Mouse (Mus musculus): ENCODE results near the gene Wbp2. TPM values are rescaled to one million over a fixed set of nuclear protein-coding genes. Genes with fewer than 3 reads are reported as not detected.

Wbp2 gene
- polyA plus RNA-seq, 1 experiment, result 135 TPM

DNA sequence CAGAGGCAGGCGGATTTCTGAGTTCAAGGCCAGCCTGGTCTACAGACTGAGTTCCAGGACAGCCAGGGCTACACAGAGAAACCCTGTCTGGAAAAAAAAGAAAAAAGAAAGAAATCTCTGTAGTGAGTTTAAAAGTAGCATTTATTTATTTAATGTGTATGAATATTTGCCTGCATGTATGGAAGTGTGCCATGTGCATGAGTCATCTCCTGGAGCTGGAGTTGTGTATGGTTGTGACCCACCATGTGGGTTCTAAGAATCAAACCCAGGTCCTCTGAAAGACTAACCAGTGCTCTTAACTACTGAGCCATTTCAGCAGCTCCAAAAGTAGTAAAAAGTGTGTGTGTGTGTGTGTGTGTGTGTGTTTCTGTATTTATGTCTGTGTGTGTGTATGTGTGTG, 43.5 kb downstream of the Wbp2 start:
- 95% methylated on average over 1 of the region's 1 CpGs for WGBS
- no peak for TF ChIP-seq POLR2A (IDR thresholded peaks at IDR 0.05; ENCODE audit: low read depth, low read length)
- H3K27me3 ChIP-seq (ENCODE audit: control insufficient read depth, insufficient read depth, low read length), result no peaks in the 10 kb centered on the region
- no peak for DNase-seq (ENCODE audit: low read depth in 1 of 2, low spot score in 2 of 2)
- H3K4me1 ChIP-seq (ENCODE audit: control insufficient read depth, insufficient read depth, insufficient read length), result no peaks in the 10 kb centered on the region
- H3K27ac ChIP-seq (ENCODE audit: insufficient read depth, low read length), result no peak overlapping the region
- H3K36me3 ChIP-seq (ENCODE audit: control insufficient read depth, insufficient read depth, low read length), result peaks cover 24% of the 10 kb centered on the region
- H3K4me3 ChIP-seq (ENCODE audit: extremely low read depth, insufficient read depth, insufficient read length), result no peak overlapping the region

DNA sequence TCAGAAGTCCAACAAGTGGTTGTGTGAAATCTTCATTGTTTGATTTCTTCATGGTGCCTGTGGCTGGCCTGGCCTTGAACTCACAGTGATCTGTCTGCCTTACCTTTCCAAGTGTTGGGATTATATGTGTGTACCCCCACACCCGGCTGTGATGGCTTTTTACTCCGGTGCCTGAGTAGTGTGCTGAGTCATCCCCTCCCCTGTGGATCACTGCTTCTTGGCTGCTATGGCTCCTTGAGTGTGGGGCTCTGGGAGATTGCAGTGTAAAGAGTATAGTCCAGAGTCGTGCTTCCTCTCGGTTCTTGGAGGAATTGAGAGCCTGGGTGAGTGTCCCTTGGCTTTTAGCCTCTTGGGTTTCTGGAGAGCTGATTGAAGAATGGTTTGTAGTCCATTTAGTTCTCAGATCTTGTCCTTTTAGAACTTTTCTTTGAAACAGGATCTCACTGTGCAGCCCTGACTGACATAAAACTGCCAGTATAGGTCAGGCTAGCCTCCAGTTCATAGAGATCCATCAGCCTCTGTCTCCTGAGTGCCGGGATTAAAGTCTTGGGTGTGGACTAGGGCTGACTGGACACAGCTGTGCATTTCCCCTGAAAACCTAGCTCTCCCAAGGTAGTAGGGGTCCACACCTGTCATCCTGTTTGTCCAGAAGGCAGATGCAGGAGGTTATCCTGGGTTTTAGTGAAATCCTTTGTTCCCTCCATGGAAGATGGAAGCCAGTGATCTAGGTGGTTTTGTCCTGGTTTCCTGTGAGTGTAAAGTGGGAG, 44.2 kb downstream of the Wbp2 start:
- H3K36me3 ChIP-seq (ENCODE audit: control insufficient read depth, insufficient read depth, low read length), result peaks cover 20% of the 10 kb centered on the region
- WGBS, result 83% methylated on average over 5 of the region's 5 CpGs
- H3K27me3 ChIP-seq (ENCODE audit: control insufficient read depth, insufficient read depth, low read length), result no peaks in the 10 kb centered on the region
- H3K4me3 ChIP-seq (ENCODE audit: extremely low read depth, insufficient read depth, insufficient read length), result no peak overlapping the region
- H3K27ac ChIP-seq (ENCODE audit: insufficient read depth, low read length), result no peak overlapping the region
- no peak for DNase-seq (ENCODE audit: low read depth in 1 of 2, low spot score in 2 of 2)
- no peaks in the 10 kb centered on the region for H3K4me1 ChIP-seq (ENCODE audit: control insufficient read depth, insufficient read depth, insufficient read length)
- TF ChIP-seq POLR2A (IDR thresholded peaks at IDR 0.05; ENCODE audit: low read depth, low read length) (no peak), CTCF (IDR thresholded peaks at IDR 0.05; ENCODE audit: extremely low read depth, insufficient read depth, insufficient read length, insufficient replicate concordance) (no peak)

DNA sequence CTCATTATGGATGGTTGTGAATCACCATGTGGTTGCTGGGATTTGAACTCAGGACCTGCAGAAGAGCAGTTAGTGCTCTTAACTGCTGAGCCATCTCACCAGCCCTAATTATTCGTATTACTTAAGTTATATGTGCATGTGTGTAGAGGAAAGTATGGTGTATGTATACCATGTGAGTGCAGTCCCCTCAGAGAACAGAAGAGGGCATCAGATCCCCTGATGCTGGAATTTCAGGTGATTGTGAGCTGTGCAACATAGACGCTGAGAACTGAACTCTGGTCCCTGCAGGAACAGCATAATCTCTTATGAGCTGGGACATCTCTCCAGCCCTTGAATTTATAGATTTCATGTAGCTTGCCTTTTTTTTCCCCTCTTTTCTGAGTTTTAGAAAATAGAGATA, 45.0 kb downstream of the Wbp2 start:
- no peaks in the 10 kb centered on the region for H3K4me1 ChIP-seq (ENCODE audit: control insufficient read depth, insufficient read depth, insufficient read length)
- TF ChIP-seq CTCF (IDR thresholded peaks at IDR 0.05; ENCODE audit: extremely low read depth, insufficient read depth, insufficient read length, insufficient replicate concordance) (no peak), POLR2A (IDR thresholded peaks at IDR 0.05; ENCODE audit: low read depth, low read length) (no peak)
- no peak overlapping the region for H3K27ac ChIP-seq (ENCODE audit: insufficient read depth, low read length)
- no peak for DNase-seq (ENCODE audit: low read depth in 1 of 2, low spot score in 2 of 2)
- peaks cover 20% of the 10 kb centered on the region for H3K36me3 ChIP-seq (ENCODE audit: control insufficient read depth, insufficient read depth, low read length)
- H3K4me3 ChIP-seq (ENCODE audit: extremely low read depth, insufficient read depth, insufficient read length), result no peak overlapping the region
- no peaks in the 10 kb centered on the region for H3K27me3 ChIP-seq (ENCODE audit: control insufficient read depth, insufficient read depth, low read length)
- 99% methylated on average over 2 of the region's 2 CpGs for WGBS

DNA sequence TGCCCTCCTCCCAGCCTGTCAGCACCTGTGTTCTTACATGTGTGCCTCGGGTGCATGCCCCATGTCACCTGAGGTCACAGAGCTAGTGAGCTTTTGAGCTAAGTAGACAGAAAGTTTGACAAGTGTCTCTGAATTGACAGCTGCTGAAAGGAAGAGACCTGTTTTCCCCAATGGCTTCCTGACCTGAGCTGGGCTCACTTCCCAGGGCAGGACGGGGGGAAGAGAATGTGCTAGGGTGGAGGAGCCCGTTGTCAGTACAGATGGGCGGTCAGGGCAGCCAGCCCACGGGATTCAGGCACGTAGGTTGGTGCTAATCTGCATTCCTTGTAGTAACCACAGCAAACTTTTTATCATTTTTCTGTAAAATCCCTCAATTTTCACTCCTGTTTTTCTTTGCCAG, 46.2 kb downstream of the Wbp2 start:
- TF ChIP-seq CTCF (IDR thresholded peaks at IDR 0.05; ENCODE audit: extremely low read depth, insufficient read depth, insufficient read length, insufficient replicate concordance) (no peak), POLR2A (IDR thresholded peaks at IDR 0.05; ENCODE audit: low read depth, low read length) (no peak)
- Histone ChIP-seq H3K27ac (ENCODE audit: insufficient read depth, low read length) (no peak overlapping the region), H3K4me1 (ENCODE audit: control insufficient read depth, insufficient read depth, insufficient read length) (no peaks in the 10 kb centered on the region), H3K4me3 (ENCODE audit: extremely low read depth, insufficient read depth, insufficient read length) (no peak overlapping the region), H3K36me3 (ENCODE audit: control insufficient read depth, insufficient read depth, low read length) (peaks cover 16% of the 10 kb centered on the region), H3K27me3 (ENCODE audit: control insufficient read depth, insufficient read depth, low read length) (no peaks in the 10 kb centered on the region)
- no peak for DNase-seq (ENCODE audit: low read depth in 1 of 2, low spot score in 2 of 2)
- WGBS, result 84% methylated on average over 6 of the region's 6 CpGs

DNA sequence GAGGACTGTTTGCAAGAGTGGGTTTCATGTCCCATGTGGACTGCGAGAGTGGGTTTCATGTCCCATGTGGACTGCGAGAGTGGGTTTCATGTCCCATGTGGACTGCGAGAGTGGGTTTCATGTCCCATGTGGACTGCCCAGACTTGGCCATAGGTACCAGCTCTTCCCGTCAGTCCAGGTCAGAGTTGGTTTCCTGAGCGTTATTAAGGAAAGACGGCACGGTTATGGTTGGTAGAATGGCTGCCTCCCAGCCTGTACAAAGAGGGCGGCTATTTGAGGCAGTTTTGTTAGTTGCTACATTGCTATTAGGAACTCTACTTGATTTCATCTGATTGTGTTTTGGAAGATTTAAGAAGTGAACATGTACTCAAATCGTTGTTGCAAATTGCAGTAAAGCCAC, 49.0 kb downstream of the Wbp2 start:
- peaks cover 12% of the 10 kb centered on the region for H3K36me3 ChIP-seq (ENCODE audit: control insufficient read depth, insufficient read depth, low read length)
- TF ChIP-seq CTCF (IDR thresholded peaks at IDR 0.05; ENCODE audit: extremely low read depth, insufficient read depth, insufficient read length, insufficient replicate concordance) (no peak), POLR2A (IDR thresholded peaks at IDR 0.05; ENCODE audit: low read depth, low read length) (no peak)
- no peak overlapping the region for H3K27ac ChIP-seq (ENCODE audit: insufficient read depth, low read length)
- no peak overlapping the region for H3K4me3 ChIP-seq (ENCODE audit: extremely low read depth, insufficient read depth, insufficient read length)
- WGBS, result 87% methylated on average over 9 of the region's 9 CpGs
- no peaks in the 10 kb centered on the region for H3K4me1 ChIP-seq (ENCODE audit: control insufficient read depth, insufficient read depth, insufficient read length)
- DNase-seq (ENCODE audit: low read depth in 1 of 2, low spot score in 2 of 2), result no peak
- no peaks in the 10 kb centered on the region for H3K27me3 ChIP-seq (ENCODE audit: control insufficient read depth, insufficient read depth, low read length)

DNA sequence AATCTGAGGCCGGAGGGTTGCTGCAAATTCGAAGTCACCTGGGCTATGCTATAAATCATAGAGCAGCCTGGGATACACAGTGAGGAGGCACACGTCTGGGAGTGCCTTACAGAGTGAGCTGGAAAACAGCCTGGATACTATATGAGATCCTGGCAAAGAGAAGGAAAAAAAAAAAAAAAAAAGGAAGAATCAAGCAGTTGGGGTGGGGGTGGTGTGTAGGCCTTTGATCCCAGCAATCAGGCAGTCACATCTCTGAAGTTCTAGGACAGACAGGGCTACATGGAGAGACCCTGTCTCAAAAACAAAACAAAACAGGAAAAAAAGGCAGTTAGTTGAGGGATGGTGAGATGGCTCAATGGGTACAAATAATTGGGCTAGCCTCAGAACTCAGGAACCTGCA, 50.1 kb downstream of the Wbp2 start:
- WGBS, result 96% methylated on average over 3 of the region's 3 CpGs

DNA sequence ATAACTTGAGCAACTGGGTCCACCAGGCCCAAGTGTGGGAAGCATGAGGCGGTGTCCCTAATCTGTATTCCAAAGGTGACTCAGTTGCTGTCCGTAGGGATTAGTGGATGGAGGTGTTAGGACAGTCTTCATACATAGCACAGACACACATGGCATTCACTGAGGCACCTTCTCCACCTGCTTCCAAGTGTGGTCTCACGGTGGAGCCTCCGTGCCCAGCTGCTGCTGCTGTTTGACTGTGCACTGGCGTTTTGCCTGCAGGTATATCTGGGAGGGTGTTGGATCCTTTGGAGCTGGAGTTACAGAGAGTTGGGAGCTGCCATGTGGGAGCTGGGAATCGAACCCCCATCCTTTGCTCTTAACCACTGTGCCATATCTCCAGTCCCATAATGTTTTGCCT, 52.2 kb downstream of the Wbp2 start:
- Histone ChIP-seq H3K4me1 (ENCODE audit: control insufficient read depth, insufficient read depth, insufficient read length) (no peaks in the 10 kb centered on the region; the same call in 1 of the 2 replicates), H3K27ac (ENCODE audit: insufficient read depth, low read length) (no peak overlapping the region), H3K4me3 (ENCODE audit: extremely low read depth, insufficient read depth, insufficient read length) (no peak overlapping the region), H3K27me3 (ENCODE audit: control insufficient read depth, insufficient read depth, low read length) (no peaks in the 10 kb centered on the region), H3K36me3 (ENCODE audit: control insufficient read depth, insufficient read depth, low read length) (peaks cover 6% of the 10 kb centered on the region)
- TF ChIP-seq CTCF (IDR thresholded peaks at IDR 0.05; ENCODE audit: extremely low read depth, insufficient read depth, insufficient read length, insufficient replicate concordance), result no peak
- no peak for TF ChIP-seq POLR2A (IDR thresholded peaks at IDR 0.05; ENCODE audit: low read depth, low read length)
- WGBS, result 89% methylated on average over 6 of the region's 6 CpGs
- DNase-seq (ENCODE audit: low read depth in 1 of 2, low spot score in 2 of 2), result no peak

More for the DNA sequence above, 50.1 kb downstream of the Wbp2 start:
- Histone ChIP-seq H3K27ac (ENCODE audit: insufficient read depth, low read length) (no peak overlapping the region), H3K27me3 (ENCODE audit: control insufficient read depth, insufficient read depth, low read length) (no peaks in the 10 kb centered on the region), H3K4me3 (ENCODE audit: extremely low read depth, insufficient read depth, insufficient read length) (no peak overlapping the region), H3K36me3 (ENCODE audit: control insufficient read depth, insufficient read depth, low read length) (peaks cover 9% of the 10 kb centered on the region), H3K4me1 (ENCODE audit: control insufficient read depth, insufficient read depth, insufficient read length) (no peaks in the 10 kb centered on the region; the same call in 1 of the 2 replicates)
- DNase-seq (ENCODE audit: low read depth in 1 of 2, low spot score in 2 of 2), result no peak
- TF ChIP-seq CTCF (IDR thresholded peaks at IDR 0.05; ENCODE audit: extremely low read depth, insufficient read depth, insufficient read length, insufficient replicate concordance), result no peak
- no peak for TF ChIP-seq POLR2A (IDR thresholded peaks at IDR 0.05; ENCODE audit: low read depth, low read length)

Measured in spleen, adult 2 months (tissue).